Mouse (Mus musculus): ENCODE measurements around the gene Ap1s1. TPM values are rescaled to one million over a fixed set of nuclear protein-coding genes. Genes with fewer than 3 reads are reported as not detected.

Ap1s1 gene
- 39.9 and 51.1 TPM in 2 replicates for polyA plus RNA-seq (2012; rRNA removed)

DNA sequence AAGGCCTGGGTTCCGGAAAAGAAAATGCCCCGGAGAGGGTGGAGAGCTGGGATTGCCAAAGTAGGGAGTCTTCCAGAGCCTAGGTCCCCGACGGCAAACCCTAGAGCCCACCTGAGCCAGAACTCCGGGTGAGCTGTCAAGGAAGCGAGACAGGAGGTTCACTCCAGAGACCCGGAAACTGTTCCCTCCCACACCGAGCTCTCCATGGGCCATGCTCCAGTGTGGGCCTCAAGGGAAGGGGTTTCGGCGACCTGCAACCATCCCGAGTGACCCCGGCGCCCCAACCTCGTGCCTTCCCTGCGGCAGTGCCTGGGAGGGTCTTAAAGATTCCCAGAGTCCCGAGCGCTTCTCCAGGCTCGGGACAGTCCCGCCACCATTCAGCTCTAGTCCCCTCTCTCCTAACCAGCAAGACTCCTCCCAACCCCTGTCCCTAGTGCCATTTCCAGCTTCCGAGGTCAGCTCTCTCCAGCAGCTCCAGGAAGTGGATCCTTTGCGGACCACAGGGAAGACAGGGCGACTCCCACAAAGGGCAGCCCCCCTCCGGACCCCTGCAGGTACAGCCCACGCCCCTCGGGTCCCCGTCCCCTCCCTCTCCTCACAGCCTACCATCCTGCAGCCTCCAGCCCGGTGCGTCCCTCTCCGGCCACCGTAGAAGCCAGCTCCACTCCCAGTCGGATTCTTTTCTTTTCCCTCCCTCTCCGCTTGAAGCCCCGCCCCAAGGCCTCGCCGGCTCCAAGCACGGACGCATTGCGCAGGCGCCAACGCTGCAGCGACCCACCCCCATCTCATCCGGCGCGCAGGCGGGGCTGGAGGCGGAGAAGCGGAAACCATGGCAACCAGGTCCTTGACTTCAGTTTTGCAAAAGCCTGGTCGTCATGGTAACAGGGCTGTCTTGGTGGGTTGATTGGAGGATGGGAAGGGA is at the start of gene Ap1s1:
Gene Ap1s1, minus strand, starts transcription at position 734 of the 922 bp plus-strand sequence.

DNA sequence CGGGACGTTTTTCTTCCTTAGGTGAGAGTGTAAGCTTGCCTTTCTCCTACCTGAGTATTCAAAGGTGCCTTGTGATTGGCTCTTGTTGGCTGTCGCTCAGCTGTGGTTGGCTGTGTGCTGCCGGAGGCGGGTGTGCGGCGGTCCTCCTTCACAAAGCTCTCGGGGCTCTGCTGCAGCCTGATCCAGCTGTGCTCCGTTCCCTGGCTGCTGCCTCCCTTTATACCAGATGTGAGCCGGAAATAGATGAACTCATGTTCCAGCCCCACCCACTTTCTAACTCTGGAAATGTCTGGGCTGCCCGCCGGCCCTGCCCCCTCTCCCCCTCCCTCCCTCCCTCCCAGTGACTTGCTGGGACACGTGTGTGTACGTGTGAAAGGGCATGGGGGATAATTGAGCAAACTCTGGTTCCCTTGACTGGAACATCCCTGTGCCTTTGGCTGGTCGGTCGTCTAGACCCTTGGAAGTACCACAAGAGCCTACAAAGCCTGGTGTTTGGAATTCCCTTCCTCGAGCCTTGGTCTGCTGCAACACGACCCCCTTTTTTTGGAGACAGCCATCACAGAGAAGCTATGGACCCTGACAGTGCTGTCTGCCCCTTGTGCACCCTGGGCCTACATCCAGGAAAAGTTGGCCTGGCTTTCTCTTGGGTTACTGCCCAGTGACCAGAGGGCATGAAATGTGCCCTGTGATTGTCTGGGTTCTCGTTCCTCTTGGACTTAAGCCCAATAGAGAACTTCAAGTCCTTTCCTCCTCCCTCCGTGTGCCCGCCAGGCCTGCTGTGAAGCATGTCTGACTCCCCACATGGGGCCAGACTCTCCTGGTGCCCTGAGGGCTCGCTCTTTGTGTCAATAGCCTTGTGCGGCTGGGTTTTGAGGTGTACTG is 26.4 kb upstream of the Ap1s1 start, which contains the start of gene Serpine1:
Gene Serpine1, minus strand, starts transcription at position 190 of the 882 bp plus-strand sequence.

DNA sequence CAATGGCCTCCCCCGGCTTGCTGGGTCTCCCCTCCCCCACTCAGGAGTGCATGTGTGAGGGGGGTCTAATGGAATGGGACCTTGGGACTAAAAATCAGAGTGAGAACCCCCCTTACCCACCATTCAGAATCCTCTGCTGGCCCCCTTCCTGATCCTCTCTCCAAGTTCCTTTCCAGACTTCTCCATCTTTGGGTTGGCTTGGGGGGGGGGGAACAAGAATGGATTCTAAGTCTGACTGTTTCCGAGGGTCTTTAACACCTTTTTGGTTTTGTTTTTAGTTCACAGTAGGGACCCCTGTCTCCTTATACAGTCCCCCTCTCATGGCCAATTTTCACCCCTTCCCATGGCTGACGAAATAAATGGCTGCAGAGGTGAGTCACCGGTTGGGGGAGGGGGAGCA is 19.8 kb downstream of the Ap1s1 start, which contains the start of gene Vgf:
Gene Vgf, plus strand, starts transcription at position 301 of the 400 bp plus-strand sequence.

DNA sequence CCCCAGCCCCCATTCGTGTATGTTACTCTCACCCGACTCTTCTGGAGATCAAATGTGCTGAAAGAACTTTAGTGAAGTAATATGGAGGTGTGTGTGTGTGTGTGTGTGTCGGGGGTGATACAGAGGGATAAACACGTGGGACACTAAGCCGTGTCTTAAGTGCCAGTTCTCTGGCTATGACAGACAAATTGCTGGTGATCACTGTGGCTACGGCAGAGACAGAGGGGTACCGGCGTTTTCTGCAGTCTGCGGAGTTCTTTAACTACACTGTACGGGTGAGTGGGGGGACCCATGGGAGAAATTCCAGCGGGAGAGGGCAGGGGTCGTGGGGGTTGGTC is 58.0 kb downstream of the Ap1s1 start, which contains the start of gene Znhit1:
Gene Znhit1, minus strand, starts transcription at position 88 of the 338 bp plus-strand sequence.

DNA sequence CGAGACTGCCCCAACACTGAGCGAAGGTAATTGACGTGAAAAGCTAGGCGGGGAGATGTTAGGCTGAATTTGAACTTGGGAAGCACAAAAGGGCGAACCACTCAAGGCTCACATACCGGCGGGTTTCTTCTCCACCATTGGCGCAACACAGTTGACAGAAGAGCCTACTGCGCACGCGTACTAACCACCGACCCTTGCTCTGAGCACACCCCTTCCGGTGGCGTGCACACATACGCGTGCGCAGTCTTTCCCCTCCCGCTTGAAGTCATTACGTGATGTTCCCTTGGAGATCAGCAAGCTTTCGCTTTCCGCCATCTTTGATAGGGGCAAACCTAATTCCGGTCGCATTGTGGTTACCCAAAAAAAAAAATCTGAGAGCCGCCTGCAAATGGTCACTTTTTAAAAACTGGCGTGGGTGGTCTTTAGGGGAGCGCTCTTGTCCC is 59.2 kb downstream of the Ap1s1 start, which contains the start of gene Plod3:
Gene Plod3, plus strand, starts transcription at position 325 of the 443 bp plus-strand sequence.

Other genes with a start within 250 kb of the Ap1s1 start
- 0.16 and 0.34 TPM in 2 replicates for gene Col26a1, start 162.9 kb downstream of the Ap1s1 start, polyA plus RNA-seq (2012; rRNA removed)
- gene Ift22, start 138.0 kb downstream of the Ap1s1 start, polyA plus RNA-seq (2012; rRNA removed): 2.9 TPM in 2 replicates
- 99.0 and 123 TPM in 2 replicates for gene Fis1, start 92.9 kb downstream of the Ap1s1 start, polyA plus RNA-seq (2012; rRNA removed)
- 3.0 and 3.8 TPM in 2 replicates for gene Cldn15, start 79.5 kb downstream of the Ap1s1 start, polyA plus RNA-seq (2012; rRNA removed)
- gene Plod3, start 59.1 kb downstream of the Ap1s1 start, polyA plus RNA-seq (2012; rRNA removed): 24.0 and 28.8 TPM in 2 replicates
- 68.0 and 87.7 TPM in 2 replicates for gene Znhit1, start 58.1 kb downstream of the Ap1s1 start, polyA plus RNA-seq (2012; rRNA removed)
- 0.75 and 1.5 TPM in 2 replicates for gene Vgf, start 19.7 kb downstream of the Ap1s1 start, polyA plus RNA-seq (2012; rRNA removed)
- 0.74 and 2.6 TPM in 2 replicates for gene Serpine1, start 26.1 kb upstream of the Ap1s1 start, polyA plus RNA-seq (2012; rRNA removed)
- 3.1 and 4.6 TPM in 2 replicates for gene Trim56, start 70.1 kb upstream of the Ap1s1 start, polyA plus RNA-seq (2012; rRNA removed)
- 0.08 and 0.14 TPM in 2 replicates for gene Muc3, start 103.2 kb upstream of the Ap1s1 start, polyA plus RNA-seq (2012; rRNA removed)
- gene Muc3a, start 166.3 kb upstream of the Ap1s1 start, polyA plus RNA-seq (2012; rRNA removed): 0.66 and 1.4 TPM in 2 replicates
- 4.7 and 6.0 TPM in 2 replicates for gene Ache, start 241.4 kb upstream of the Ap1s1 start, polyA plus RNA-seq (2012; rRNA removed)
- gene Ufsp1, start 248.5 kb upstream of the Ap1s1 start, polyA plus RNA-seq (2012; rRNA removed): 12.6 and 15.1 TPM in 2 replicates

Data from stomach, adult 2 months (tissue).